Mouse (Mus musculus): ENCODE results near the gene D630039A03Rik.
A peak's percentile ranks its signal among the peaks of the same experiment; 100 is the strongest.
"Not testable (repeated sequence)": the region's sequence is repeated elsewhere in the genome, so short reads cannot be mapped to it uniquely, and the experiment has no call there.

D630039A03Rik gene

DNA sequence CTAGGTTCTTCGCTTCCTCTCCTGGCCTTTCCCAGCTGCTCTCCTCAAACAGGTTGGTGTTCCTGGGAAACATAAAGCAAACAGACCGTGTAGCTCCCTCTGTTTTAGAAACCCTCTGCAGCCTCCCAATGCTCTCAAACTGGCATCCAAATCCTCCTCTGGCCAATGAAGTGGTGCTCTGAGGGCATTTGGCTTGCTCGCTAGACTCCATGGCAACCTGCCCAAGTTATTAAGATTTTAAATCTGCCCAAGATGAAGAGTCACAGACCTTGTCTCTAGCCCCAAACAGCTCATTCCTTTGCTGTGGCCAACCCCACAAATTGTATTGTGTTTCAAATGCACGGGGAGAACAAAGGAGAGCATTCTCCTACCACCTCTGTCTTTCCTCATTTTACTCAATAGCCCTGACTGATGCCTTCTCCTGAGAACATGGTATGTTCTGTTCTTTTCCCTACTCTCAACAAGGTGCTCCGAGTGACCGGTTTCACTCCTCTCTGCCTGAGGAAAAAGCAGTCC, 8.5 kb upstream of the D630039A03Rik start:
- no peak for DNase-seq

DNA sequence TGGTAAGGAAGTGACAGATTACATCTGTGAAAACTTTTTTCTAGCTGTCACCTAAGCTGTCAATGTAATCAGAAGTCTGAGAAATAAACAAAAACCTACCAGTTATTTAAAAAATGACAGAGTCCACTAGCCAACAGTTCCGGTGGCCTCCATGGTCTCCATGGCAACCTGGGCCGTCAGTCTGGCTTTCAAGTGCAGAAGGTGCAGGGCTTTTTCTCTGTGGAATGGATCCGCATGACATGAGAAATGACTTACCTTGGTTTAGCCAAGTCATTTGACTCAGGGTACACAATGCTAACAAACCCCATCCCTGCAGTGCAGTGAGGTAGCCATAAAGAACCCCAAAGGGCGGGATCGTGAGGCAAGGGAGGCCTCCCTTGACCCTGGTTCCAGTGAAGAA, 6.1 kb upstream of the D630039A03Rik start:
- DNase-seq = no peak

DNA sequence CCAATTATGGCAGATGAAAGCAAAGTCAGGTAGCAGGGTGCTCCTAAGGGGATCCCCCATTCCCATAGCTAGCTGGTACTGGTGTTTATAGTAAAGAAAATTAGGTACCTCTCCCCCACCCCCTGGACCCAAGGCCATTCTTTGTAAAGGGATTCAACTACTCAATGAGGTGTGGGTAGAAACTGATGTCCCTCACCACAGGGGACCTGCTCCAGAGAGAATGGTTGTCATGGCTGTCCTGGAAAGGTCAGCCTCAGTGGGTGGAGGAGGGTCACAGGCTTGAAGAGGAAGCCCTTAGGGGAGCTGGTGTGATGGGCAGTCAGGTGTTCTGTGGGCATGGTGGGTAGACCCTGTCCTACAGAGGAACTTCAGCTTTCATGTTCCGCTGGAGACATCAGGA, 4.4 kb upstream of the D630039A03Rik start:
- DNase-seq = no peak

DNA sequence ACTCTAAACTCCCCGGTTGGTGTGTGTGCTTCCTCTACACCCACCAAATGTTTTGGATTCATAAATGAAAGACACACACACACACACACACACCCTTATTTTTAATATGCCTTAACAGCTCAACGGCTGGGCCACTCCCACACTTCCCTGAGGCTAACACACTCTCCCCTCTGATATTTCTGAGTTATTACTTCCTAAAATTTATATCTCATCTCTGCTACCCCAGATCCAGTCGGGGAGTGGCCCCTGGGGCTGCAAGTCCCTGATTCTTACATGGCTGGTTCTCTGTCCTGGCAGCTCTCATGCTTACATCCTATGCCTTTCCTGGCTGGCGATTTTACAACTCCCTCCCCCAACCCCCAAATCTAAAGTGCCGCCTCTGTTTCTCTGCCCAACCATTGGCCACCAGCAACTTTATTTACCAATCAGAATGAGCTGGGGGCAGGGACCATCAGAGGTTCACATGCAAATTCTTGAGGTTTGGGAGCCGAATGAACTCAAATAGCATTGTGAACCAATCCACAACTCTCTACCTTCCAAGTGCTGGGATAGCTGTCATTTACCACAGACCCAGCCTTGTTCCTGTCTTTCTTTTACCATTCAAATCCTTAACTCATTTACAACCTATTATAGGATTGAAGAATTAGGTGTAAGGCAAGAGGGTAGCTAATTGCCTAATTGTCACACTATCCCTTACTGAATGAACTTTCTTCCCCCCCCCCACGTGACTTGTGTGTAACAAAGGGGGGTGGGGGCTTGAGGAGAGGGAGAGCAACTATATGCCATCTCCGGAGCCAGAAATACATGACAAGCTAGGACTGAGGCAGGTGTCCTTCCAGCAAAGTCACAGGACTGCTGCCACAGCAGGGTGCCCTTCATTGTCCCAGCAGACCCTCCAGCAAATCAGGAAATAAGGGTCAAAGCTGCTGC, 3.7 kb upstream of the D630039A03Rik start:
- no peak for DNase-seq

DNA sequence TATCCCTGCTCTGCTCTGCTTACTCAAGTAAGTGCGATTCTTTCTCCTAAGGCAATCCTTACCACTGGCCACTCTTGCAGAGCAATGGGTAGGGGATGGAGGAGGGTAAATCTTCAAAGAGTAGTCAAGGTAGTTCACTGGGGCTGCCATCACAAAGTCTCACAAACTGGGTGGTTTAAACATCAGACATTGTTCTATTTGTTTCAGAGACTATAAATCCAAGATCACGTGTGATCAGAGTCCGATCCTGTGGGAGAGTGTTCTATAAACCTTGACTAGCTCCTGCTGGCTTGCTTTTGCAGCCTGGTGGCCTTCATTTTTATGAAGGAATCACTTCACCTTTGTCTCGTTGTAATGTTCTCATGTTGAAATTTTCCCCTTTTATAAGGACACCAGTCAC, 614 bp upstream of the D630039A03Rik start:
- no peak for DNase-seq

DNA sequence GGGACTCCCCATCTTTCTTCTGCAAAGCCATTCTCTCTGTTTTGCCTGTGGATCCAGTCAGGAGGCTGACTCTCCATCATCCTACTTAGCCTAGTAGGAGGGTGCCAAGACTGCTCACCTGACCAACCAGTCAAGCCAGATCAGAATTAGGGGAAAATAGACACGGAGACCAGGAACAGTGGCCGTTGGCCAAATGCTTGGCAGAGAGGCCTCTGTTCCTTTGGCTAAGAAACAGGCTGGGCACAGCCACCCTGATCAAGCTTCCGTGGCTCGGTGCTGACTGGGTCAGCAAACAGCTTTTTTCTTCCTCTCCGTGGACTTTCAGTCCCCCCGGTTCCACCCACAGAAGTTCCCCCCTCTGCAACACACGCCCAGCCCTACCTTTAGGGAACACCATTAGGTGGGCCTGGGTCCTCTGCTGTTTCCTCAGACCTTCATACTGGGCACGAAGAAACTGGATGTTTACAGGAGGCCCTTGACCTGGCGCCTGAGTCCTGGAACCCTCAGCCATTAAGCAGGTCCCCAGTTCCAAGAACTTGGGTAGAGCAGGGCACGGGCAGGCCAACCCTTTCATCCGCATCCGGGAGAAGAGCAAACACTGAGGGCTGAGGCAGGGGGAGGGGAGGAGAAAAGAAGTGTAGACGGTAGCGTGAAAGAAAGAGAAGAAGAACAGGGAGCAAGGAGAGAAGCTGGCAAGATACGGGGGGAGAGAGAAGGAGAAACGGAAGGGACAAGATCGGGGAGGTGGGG, 706 bp downstream of the D630039A03Rik start:
- DNase-seq = no peak

DNA sequence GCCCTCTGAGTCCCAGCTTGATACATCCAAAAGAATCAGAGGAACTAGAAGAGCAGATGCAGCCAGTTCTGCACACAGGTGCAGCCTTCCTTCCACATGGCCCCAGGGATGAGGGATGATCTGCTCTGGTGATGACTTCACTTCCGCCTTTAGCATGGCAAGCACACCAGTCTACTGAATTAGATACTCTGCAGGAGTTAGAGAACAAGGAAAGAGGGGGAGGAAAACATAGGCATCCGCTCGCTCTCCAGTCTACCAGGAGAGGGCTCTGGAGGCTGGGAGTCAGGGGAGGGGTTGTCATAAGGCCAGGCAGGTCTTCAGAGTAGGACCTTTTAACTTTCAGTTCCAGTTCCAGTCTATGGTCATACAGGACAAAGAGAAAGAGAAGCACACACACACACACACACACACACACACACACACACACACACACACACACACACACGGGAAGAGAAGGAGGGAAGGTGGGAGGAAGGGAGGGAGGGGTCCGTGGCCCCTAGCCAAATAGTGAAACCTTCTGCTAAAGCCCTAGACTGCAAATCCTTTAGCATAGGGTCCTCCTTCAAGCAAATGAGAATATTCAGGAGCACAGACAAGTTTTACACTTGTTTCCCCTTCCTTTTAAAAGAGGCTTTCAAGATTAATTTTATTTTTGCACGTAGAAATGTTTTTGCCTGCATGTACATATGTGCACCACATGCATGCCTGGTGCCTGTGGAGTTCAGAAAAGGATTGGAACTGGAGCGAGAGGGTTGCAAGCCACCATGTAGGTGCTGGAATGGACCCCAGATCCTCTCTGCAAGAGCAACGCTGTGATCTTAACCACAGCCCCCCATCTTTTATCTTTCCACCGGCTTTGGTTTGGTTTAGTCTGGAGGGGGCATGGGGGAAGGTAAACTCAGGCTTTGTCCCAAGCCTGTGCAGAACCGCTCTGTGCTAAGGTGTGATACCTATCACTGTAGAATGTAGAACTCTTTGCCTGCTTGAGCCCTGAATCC, 1.6 kb downstream of the D630039A03Rik start:
- DNase-seq = no peak

DNA sequence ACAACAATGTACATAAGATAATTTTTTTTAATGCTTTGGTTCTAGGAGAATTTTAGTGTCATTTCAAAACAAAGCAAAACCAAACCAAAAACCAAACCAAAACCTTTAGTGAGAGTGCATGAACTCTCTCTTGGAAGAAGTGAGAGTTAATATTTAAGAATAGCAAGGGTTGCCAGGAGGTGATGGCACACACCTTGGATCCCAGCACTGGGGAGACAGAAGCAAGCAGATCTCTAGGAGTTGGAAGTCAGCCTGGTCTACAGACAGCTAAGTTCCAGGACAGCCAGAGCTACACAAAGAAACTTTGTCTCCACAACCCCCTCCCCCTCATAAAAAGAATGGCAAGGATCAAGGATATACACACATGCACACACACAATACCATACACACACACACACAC, 3.1 kb downstream of the D630039A03Rik start:
- DNase-seq = no peak

DNA sequence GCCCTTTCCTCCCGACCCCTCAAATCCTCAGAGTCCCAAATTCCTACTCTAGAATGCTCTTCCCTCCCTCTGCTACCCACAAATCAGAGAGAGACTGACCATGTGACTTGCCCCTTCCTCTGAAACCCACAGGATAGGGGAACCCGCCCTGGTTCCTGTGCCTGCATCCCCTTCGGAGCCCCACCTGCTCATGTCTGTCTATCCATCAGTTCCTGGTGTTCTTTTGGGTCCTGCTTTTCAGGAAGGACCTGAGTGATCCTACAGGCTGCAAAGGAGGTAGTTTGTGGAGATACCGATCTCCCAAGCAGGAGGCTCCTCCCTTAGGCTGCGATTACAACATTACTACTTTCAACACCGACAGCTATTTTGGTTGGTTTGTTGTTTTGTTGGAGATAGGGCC, 7.2 kb downstream of the D630039A03Rik start:
- no peak for DNase-seq

DNA sequence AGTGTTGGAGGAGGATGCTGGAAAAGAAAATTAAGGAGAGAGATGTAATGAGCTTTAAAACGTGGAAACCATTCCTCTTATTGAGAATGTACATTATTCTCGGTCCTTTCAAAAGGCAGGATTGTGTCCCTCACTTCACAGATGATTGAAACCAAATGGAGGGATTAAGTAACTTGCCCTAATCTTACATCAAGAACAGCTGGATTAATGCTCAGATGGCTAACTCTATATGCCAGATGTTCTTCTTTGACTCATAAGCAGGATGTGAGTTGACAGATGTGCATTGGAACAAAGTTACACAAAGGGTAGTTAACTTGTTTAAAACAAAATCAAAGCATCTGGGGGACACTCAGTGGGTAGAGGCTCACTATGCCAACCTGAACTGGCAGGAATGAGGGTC, 9.4 kb downstream of the D630039A03Rik start:
- DNase-seq = no peak

DNA sequence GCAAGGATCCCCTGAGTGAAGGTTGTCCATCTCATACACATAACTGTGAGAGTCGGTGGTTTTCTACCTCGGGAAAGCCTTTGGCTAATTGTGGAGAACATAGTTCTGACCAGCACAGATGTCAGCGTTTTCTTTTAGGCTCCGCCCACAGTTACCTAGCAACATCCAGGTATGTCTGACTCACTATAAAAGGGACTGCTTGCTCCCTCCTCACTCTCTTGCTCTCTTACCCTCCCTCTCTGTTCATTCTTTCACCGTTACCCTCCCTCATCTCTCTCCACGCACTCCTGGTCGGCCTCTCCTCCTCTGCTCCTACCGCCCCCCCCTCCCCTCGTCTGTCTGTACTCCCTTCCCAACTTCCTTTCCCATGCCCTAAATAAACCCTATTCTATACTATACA, 11.5 kb downstream of the D630039A03Rik start:
- DNase-seq = no peak

DNA sequence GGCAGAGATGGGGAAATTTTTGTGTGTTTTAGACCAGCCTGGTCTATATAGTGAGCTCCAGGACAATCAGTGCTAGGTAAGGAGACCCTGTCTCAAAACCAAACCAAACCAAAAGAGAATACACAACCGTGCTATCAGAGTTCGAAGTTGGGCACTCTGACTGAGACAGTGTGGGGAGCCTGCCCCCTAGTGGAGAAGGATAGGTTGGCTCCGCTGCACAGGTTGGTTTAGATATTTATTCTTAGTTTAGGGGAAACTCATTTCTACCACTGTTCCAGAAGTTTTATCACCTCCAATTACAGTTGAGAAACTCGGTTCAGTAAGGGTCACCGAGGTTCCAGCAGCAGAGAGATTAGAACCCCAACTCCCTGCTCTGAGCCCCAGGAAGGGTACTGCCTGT, 11.9 kb downstream of the D630039A03Rik start:
- peak; percentile 86 for DNase-seq

DNA sequence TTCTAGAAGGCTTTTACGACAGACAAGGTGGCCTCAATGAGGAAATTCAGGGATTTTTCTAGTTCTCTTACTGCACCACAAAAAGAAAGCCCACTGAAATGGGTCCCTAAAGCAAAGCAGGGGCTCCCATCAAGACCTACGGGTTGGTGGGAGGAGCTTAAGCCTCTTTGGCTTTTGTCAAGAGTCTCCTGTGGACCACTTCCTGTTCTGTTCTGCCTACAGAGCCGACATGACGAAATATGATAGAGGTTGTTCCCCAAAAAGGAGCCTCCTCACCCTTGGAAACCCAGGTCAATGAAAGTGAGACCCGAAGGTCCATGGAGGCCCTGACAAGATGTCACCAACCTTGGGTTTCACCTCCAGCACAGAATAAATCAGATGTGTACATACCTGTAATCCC, 13.5 kb downstream of the D630039A03Rik start:
- no peak for DNase-seq

DNA sequence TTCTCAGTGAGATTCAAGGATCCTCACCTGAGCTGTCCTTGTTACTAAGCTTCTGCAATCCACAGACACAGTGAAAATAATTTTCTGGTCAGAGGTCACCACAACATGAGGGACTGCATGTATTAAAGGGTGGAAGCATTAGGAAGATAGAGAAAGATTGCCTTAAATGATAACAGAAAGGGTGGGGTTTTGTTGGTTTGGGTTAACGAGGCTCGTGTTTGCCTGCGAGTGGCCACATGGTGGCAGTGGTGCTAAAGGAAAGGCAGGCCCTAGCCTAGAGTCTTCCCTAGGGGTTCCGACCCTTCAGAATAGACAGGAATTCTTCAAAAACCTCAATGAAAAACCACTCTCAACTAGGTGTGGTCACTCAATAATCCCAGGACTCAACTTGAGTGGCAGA, 14.9 kb downstream of the D630039A03Rik start:
- DNase-seq = peak; percentile 82

DNA sequence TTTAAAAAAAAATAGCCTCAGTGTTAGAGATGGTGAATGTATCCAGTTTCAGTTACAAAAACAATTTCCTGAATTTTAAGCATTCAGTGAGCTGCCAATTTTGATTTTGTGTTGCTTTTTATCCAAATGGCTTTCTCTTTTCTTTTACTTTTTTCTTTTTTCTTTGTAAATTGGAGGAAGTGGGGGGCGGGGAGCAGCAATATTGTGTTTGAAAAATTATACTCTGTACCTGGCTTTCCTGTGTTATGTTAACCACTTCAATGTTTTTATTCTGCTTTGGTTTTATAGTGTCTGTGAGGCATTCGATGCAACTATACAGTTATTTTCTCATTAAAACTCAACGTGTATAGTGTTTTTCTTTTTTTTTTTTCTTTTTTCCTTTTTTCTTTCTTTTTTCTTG, 19.5 kb downstream of the D630039A03Rik start:
- DNase-seq = peak; percentile 55

DNA sequence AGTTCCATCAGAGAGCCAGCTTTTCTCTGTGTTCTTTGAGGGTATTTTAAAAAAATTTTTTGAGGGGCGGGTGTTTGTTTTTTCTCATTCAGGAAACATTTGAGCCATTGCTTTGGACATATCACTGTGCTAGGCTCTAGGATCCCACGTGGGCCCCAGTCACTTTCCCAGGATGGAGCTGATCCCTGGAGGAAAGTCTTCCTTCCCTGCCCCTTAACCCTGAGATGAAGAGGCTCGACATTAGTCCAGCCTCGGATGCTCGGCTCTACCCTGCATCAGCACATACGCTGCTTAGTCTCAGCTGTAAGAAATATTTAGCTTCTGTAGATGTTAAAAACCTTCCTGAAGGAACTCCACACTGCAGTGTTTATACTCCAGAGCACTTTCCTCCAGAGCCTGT, 20.2 kb downstream of the D630039A03Rik start:
- no peak for DNase-seq

DNA sequence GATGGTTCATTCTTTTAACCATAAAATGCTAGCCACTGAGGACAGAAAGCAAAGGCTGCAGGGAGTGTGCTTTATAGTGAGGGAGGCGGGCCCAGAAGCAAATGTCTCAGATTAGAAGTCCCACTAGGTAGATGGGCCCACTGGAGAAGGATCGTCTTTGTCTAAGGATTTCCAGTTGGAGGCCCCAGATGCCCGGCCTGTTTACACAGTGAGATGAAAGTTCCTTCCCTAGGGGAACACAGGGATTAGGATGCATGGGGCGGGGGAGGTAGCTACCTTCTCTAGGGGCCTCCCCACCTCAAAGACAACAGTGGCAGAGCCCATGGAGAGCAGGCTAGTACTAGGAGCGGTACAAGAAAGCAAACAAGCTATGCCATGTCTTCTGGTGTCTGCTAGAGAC, 21.0 kb downstream of the D630039A03Rik start:
- no peak for DNase-seq

DNA sequence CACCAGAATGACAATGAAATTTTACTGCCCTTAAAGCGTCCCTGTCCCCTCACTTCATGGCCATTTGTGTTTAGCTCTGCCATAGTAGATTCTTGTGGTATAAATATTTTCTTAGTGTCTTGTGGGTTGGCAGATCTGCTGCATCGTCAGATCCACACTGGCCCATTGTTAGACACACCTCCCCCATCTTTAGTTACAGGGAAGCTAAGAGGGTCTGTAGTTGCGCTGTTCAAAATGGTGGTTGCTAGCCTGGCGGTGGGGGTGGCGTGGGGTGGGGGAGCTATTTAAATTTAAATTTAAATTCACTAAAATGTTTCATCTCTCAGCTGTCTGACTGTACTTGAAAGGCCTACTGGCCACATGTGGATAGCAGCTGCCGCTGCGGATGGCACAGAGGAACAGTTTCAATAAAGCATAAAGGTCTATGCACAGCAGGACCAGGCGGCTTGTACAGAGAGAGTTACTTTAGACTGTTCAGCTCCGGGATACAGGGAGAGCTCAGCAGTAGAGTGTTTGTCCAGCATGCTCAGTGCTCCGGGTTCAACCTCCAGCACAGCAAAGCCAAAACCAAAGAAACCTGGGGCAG, 24.0 kb downstream of the D630039A03Rik start:
- no peak for DNase-seq

DNA sequence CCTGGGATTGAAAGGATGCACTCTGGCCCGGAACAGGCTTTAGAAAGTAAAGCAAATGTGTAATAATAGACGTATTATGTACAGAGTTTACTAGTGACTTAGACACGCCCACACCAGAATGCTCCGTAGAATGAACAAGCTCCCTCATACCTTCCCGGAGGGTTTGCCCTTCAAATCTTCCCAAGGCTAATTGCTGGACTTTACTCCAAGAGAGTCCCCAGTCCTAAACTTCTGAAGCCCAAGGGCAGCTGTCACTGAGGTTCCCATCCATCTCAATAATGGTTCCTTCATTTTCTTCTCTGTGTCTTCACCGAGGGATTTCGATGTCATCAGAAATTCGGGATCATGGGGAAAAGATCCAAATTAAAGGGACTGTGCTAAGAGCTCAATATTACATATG, 26.3 kb downstream of the D630039A03Rik start:
- no peak for DNase-seq

DNA sequence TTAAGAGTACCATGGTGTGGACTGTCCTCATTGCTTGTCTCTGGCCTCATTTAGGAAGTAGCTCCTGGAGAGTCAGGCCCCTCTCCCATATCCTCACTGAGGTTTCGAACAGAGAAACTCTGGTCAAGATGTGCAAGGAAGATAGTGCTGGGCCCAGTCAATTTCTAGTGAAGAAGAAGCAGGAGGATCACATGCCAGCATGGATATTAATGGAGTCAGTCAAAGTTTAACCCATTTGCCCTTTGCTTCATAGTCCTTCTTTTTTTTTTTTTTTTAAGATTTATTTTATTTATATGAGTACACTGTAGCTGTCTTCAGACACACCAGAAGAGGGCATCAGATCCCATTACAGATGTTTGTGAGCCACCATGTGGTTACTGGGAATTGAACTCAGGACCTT, 27.1 kb downstream of the D630039A03Rik start:
- not testable (repeated sequence) for DNase-seq

DNA sequence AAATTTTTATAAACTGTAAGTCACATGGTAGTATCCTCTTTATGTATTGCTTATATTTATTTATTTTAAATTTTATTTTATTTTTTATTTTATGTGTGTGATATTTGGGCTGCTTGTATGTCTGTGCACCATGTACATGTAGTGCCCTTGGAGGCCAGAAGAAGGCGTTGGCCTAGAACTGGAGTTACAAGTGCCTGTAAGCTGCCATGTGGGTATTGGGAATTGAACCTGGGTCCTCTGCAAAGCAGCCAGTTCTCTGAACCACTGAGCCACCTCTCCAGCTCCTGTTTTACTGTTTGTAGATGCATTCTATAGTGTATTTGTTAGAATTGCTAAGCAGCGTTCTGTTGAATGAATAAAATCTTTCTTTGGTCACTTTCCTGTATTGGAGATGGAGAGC, 27.9 kb downstream of the D630039A03Rik start:
- DNase-seq = no peak

DNA sequence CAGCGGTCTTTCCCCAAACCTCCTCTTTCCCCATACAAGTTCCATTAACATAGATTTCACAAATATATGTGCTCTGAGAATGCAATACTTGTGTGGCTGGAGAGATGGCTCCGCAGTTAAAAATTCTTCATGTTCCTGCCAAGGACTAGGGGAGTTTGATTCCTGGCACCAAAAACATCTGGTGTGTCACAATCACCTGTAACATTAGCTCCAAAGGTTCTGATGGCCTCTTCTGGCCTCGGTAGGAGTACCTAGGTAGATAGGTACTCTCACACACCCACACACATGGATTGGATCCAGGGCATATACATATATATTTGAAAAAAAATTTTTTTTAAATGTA, 29.2 kb downstream of the D630039A03Rik start:
- no peak for DNase-seq

All from thymus, postnatal 4 days (tissue).